Mouse (Mus musculus): ENCODE results near the gene Olfr749. TPM values are rescaled to one million over a fixed set of nuclear protein-coding genes. Genes with fewer than 3 reads are reported as not detected.
"Not testable (repeated sequence)": the region's sequence is repeated elsewhere in the genome, so short reads cannot be mapped to it uniquely, and the experiment has no call there.

Gene Olfr749
- polyA plus RNA-seq (2012; rRNA removed), result 0.13 and 0.14 TPM in 2 replicates

DNA sequence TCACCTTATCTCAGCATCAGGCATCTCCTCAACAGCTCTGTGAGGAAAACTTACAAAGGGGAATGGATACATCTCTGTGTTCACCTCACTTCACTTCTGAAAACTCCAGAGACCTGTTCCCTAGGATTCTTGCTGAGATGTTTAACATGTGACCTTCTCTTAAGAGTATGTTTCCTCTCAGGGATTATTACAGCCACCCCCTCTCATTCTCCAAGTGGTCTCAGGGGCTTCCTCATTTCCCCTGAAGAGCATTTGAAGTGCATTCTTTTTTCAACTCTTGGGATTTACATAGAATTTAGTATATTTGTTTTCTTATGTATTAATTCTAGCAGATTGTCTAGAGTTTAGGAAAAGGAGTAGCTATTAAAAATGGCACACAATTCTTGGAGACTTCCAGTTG lies at the start of gene Olfr749:
Gene Olfr749, minus strand, starts transcription at position 101 of the 400 bp plus-strand sequence.
- no peak for DNase-seq (ENCODE audit: extremely low spot score in 1 of 2, low spot score in 1 of 2)

DNA sequence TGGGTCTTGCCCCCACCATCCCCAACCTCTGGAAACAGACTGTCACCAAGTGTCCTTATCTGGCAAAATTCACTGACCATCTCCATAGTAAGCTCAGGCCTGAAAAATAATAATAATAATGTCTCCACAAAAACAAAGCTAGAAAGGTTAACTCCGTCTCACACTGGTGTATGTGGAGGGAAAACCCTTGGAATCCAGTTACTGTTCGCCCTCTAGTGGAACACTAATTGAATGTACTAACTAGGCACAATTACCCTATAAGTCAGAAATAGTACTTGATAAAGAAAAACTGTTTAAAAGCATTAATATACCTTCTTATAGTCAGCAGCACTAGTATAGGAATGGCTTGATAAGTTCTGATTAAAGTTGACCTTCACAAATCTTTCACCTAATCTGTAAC lies 43.3 kb upstream of the Olfr749 start:
- no peak for DNase-seq (ENCODE audit: extremely low spot score in 1 of 2, low spot score in 1 of 2)

GRCm38 (mm10) chr14:50785251-50785637 lies 40.4 kb upstream of the Olfr749 start, which contains the start of gene Ttc5:
TSS of gene Ttc5 (minus strand) at chr14:50785519.
- peak; percentile 65 to 95 for DNase-seq (ENCODE audit: extremely low spot score in 1 of 2, low spot score in 1 of 2)

GRCm38 (mm10) chr14:50784391-50785250 lies 39.7 kb upstream of the Olfr749 start:
- DNase-seq (ENCODE audit: extremely low spot score in 1 of 2, low spot score in 1 of 2), result no peak

DNA sequence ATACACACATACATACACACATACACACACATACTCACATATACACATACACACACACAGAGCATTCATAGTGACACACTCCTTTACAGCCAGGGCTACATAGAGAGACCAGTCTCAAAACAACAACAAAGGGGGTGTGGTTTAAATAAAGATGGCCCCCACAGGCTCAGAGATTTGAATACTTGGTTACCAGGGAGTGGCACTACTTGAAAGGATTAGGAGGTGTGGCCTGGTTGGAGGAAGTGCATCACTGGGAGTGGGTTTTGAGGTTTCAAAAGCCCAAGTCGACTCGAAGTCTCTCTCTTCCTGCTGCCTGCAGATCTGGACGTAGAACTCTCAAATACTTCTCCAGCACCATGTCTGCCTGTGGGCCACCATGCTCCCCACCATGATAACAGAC lies 37.3 kb upstream of the Olfr749 start:
- no peak for DNase-seq (ENCODE audit: extremely low spot score in 1 of 2, low spot score in 1 of 2)

- peak in 1 of 2 experiments; percentile 40 for DNase-seq (ENCODE audit: extremely low spot score in 1 of 2, low spot score in 1 of 2)
Measured at GRCm38 (mm10) chr14:50771342-50771741, 26.4 kb upstream of the Olfr749 start.

- no peak for DNase-seq (ENCODE audit: extremely low spot score in 1 of 2, low spot score in 1 of 2)
Measured at GRCm38 (mm10) chr14:50765736-50766135, 20.8 kb upstream of the Olfr749 start.

DNA sequence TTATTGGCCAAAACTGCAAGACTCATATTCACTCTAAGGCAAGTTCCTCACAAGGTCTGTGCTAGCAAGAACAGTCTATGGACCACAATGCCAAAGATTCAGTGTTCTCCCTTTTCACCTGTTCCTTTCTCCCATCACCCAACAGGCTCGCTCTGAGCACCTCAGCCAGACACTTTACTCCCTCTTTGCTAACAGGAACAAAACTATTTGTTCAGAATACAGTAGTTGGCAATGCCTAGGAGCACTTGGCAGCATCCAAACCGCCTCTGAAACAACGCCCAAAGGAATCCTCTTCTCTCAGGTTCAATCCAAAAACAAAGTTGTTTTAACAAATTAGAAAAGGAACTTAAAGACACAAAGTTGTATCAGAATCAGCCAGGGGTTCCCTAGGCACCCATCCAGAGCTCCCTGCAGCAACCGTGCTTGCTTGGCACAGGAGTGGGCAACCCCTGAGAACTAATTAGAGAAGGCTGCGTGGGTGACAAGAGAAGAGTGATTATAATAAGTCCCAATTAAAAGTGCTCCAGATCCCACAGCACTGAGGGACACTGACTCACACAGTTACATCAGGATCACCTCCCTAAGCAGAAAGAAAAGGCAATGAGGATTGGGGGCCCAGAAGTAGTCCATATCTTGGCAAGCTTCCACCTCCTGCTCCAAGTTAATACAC lies 13.7 kb upstream of the Olfr749 start:
- peak; percentile 30 to 44 for DNase-seq (ENCODE audit: extremely low spot score in 1 of 2, low spot score in 1 of 2)

GRCm38 (mm10) chr14:50741584-50741983 lies 3.3 kb downstream of the Olfr749 start:
- no peak for DNase-seq (ENCODE audit: extremely low spot score in 1 of 2, low spot score in 1 of 2)

DNA sequence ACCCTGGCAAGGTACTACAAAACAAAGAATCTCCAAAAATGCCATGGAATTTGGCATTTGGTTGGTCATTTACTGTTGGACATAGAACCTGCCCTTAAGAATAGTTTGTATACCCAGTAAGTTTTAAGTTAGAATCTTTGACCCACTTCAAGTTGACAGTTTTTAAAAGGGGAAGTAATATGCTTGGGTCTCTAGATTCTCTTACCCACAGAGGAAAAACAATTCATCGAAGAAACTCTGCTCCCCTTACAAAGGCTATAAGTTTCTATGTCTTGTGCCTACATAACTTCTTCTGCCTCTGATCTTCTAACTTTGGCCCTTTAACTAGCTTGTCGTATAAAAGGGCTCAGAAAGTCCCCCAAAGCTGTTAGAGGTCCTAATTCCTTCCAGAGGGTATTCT lies 4.6 kb downstream of the Olfr749 start:
- DNase-seq (ENCODE audit: extremely low spot score in 1 of 2, low spot score in 1 of 2), result no peak

DNA sequence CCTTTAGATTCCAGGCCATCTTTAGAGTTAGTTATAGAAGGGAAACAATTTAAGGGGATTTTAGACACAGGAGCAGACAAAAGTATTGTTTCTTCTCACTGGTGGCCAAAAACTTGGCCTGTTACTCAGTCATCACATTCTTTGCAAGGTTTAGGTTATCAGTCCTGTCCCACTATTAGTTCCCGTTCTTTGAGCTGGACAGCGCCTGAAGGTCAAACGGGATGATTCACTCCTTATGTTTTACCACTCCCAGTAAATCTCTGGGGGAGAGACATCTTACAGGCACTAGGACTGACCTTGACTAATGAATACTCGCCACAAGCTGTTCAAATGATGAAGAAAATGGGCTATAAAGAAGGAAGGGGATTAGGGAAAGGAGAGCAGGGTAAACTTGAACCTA lies 22.5 kb downstream of the Olfr749 start:
- not testable (repeated sequence) for DNase-seq (ENCODE audit: extremely low spot score in 1 of 2, low spot score in 1 of 2)

DNA sequence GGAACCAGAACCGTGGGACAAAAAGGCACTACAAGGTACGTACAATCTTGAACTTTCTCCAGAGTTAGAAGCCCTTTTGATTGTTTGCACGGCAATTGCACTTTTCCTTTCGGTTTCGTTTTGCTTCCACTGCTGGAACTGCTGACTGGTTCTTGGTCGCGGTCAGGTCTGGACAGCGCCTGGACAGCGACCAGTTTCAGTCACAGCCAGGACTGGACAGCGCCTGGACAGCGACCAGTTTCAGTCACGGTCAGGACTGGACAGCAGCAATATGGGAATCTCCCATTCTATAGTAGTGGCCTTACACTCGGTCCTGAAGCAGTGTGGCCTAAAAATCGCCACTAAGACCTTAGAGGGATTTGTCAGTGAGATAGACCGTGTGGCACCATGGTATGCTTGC lies 25.0 kb downstream of the Olfr749 start:
- DNase-seq (ENCODE audit: extremely low spot score in 1 of 2, low spot score in 1 of 2), result not testable (repeated sequence)

DNA sequence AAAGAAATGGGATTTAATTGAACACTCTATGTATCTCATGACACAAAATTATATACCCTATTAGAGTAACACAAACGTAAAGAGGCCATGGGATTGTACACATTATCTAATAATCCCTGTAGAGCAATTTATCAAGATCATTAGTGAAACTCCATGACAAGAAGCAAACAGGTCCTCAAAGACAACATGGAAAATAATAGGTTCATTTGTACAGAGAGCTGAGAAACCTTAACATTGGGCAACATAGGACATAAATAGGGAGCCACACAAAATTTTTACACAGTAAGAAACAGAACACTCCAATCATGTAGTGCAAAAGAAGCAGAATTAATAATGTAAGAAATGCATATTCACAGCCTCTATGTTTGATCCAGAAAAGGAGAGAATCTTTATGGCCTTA lies 37.8 kb downstream of the Olfr749 start, which contains the start of gene Olfr748:
Gene Olfr748, plus strand, starts transcription at position 301 of the 400 bp plus-strand sequence.
- DNase-seq (ENCODE audit: extremely low spot score in 1 of 2, low spot score in 1 of 2), result no peak

- no peak for DNase-seq (ENCODE audit: extremely low spot score in 1 of 2, low spot score in 1 of 2)
Measured at GRCm38 (mm10) chr14:50693106-50693505, 51.8 kb downstream of the Olfr749 start, which contains the start of gene Olfr747. TSS of gene Olfr747 (minus strand) at chr14:50693206.

Other genes starting within 250 kb of the Olfr749 start
- gene Olfr742, start 241.5 kb downstream of the Olfr749 start, polyA plus RNA-seq (2012; rRNA removed), result not detected in 2 replicates
- gene Olfr743, start 223.3 kb downstream of the Olfr749 start, polyA plus RNA-seq (2012; rRNA removed), result not detected in 2 replicates
- gene Olfr744, start 130.2 kb downstream of the Olfr749 start, polyA plus RNA-seq (2012; rRNA removed), result not detected in 2 replicates
- gene Olfr745, start 105.7 kb downstream of the Olfr749 start, polyA plus RNA-seq (2012; rRNA removed), result 0.06 TPM in 1 of 2 replicates, not detected in the other
- not detected in 2 replicates for gene Olfr746, start 98.0 kb downstream of the Olfr749 start, polyA plus RNA-seq (2012; rRNA removed)
- gene Olfr747, start 51.9 kb downstream of the Olfr749 start, polyA plus RNA-seq (2012; rRNA removed), result not detected in 2 replicates
- gene Olfr748, start 37.7 kb downstream of the Olfr749 start, polyA plus RNA-seq (2012; rRNA removed), result not detected in 2 replicates
- gene Ttc5, start 40.4 kb upstream of the Olfr749 start, polyA plus RNA-seq (2012; rRNA removed), result 61.4 and 70.5 TPM in 2 replicates
- 0.06 and 0.08 TPM in 2 replicates for gene Ccnb1ip1, start 62.6 kb upstream of the Olfr749 start, polyA plus RNA-seq (2012; rRNA removed)
- gene Parp2, start 62.7 kb upstream of the Olfr749 start, polyA plus RNA-seq (2012; rRNA removed), result 58.4 and 58.7 TPM in 2 replicates
- 3.5 and 5.2 TPM in 2 replicates for gene Tep1, start 125.5 kb upstream of the Olfr749 start, polyA plus RNA-seq (2012; rRNA removed)
- gene Klhl33, start 152.4 kb upstream of the Olfr749 start, polyA plus RNA-seq (2012; rRNA removed), result 3.1 and 3.3 TPM in 2 replicates
- gene Osgep, start 179.8 kb upstream of the Olfr749 start, polyA plus RNA-seq (2012; rRNA removed), result 66.7 and 70.0 TPM in 2 replicates
- gene Apex1, start 179.9 kb upstream of the Olfr749 start, polyA plus RNA-seq (2012; rRNA removed), result 60.2 and 60.5 TPM in 2 replicates
- 156 and 184 TPM in 2 replicates for gene Pip4p1, start 185.8 kb upstream of the Olfr749 start, polyA plus RNA-seq (2012; rRNA removed)
- gene Pnp, start 186.0 kb upstream of the Olfr749 start, polyA plus RNA-seq (2012; rRNA removed), result 27.2 and 30.1 TPM in 2 replicates
- 25.7 and 37.9 TPM in 2 replicates for gene Gm49342, start 199.4 kb upstream of the Olfr749 start, polyA plus RNA-seq (2012; rRNA removed)
- 1.3 and 1.7 TPM in 2 replicates for gene Pnp2, start 210.9 kb upstream of the Olfr749 start, polyA plus RNA-seq (2012; rRNA removed)

All from frontal cortex, adult 2 months (tissue).